Mouse (Mus musculus) MEL (cell line): Measurements from ENCODE around the gene Gsk3a. TPM values are rescaled to one million over a fixed set of nuclear protein-coding genes. Genes with fewer than 3 reads are reported as not detected.

Source experiments
- DNase-seq: peaks from one replicate; pipeline ENCODE4 v3.0.0; 2011; ENCODE audit warnings: low read depth, low spot score
- H3K27ac ChIP-seq: 2 replicates; pipeline ENCODE4 v1.5.1; 2012; ENCODE audit warnings: low read depth, mild to moderate bottlenecking, control low read depth, low read length, moderate library complexity; ENCODE audit not compliant: control insufficient read depth
- H3K27me3 ChIP-seq, 2 experiments: fragments of 150-350 bp in 1 of 2; sonication (generic) in 1 of 2; 2 replicates each; pipeline ENCODE4 v1.6.1; 2012; ENCODE audit warnings: low read length in 2 of 2, mild to moderate bottlenecking in 2 of 2, improper control_type of control experiment in 1 of 2, moderate library complexity in 1 of 2; ENCODE audit not compliant: insufficient read depth in 2 of 2, control insufficient read depth in 1 of 2
- H3K36me3 ChIP-seq, 2 experiments: 2 replicates each; pipeline ENCODE4 v1.6.1; 2012 to 2014; ENCODE audit warnings: low read length in 2 of 2, improper control_type of control experiment in 1 of 2, inconsistent platforms in 1 of 2, mild to moderate bottlenecking in 1 of 2; ENCODE audit not compliant: insufficient read depth in 2 of 2, control insufficient read depth in 1 of 2
- H3K4me1 ChIP-seq, 2 experiments: fragments of 150-350 bp in 1 of 2; sonication (generic) in 1 of 2; 2 replicates each; pipeline ENCODE4 v1.6.1; 2012; ENCODE audit warnings: low read length in 2 of 2, improper control_type of control experiment in 1 of 2, mild to moderate bottlenecking in 1 of 2; ENCODE audit not compliant: insufficient read depth in 2 of 2, control insufficient read depth in 1 of 2
- H3K4me3 ChIP-seq, 2 experiments: fragments of 150-350 bp in 1 of 2; sonication (generic) in 1 of 2; 2 replicates each; pipeline ENCODE4 v1.5.1; 2012; ENCODE audit warnings: low read depth in 2 of 2, low read length in 2 of 2, mild to moderate bottlenecking in 2 of 2, moderate library complexity in 2 of 2, control low read depth in 1 of 2, improper control_type of control experiment in 1 of 2; ENCODE audit not compliant: control insufficient read depth in 1 of 2, insufficient read depth in 1 of 2
- H3K79me2 ChIP-seq: 2 replicates; pipeline ENCODE4 v1.6.1; 2012; ENCODE audit warnings: mild to moderate bottlenecking, low read length, moderate library complexity; ENCODE audit not compliant: control insufficient read depth, poor library complexity, insufficient read depth
- H3K9ac ChIP-seq: 2 replicates; pipeline ENCODE4 v1.6.1; 2012; ENCODE audit warnings: low read depth, mild to moderate bottlenecking, control low read depth, low read length, moderate library complexity; ENCODE audit not compliant: control insufficient read depth, poor library complexity, severe bottlenecking
- H3K9me3 ChIP-seq: fragments of 150-350 bp; sonication (generic); replicated peaks from 2 replicates; pipeline ENCODE4 v1.6.1; 2012; ENCODE audit warnings: mild to moderate bottlenecking, low read length, improper control_type of control experiment, moderate library complexity; ENCODE audit not compliant: insufficient read depth
- BHLHE40 ChIP-seq: IDR thresholded peaks from 2 replicates; pipeline ENCODE4 v1.6.1; 2012; ENCODE audit warnings: low read depth, mild to moderate bottlenecking, inconsistent platforms, low read length, improper control_type of control experiment, borderline replicate concordance
- CHD1 ChIP-seq: IDR thresholded peaks from 2 replicates; pipeline ENCODE4 v1.6.1; 2012; ENCODE audit warnings: low read depth, mild to moderate bottlenecking, inconsistent platforms, low read length, improper control_type of control experiment
- CHD2 ChIP-seq: IDR thresholded peaks from 2 replicates; pipeline ENCODE4 v1.6.1; 2011; ENCODE audit warnings: low read length, improper control_type of control experiment
- CTCF ChIP-seq, 3 experiments: IDR thresholded peaks in 2 of 3; conservative IDR thresholded peaks in 1 of 3; 2 replicates each; pipeline ENCODE4 v1.5.1; 2011 to 2012; ENCODE audit warnings: low read length in 3 of 3, low read depth in 2 of 3, mild to moderate bottlenecking in 2 of 3, improper control_type of control experiment in 1 of 3, inconsistent platforms in 1 of 3, mixed read lengths in 1 of 3, moderate library complexity in 1 of 3; ENCODE audit not compliant: control insufficient read depth in 1 of 3, insufficient read depth in 1 of 3, poor library complexity in 1 of 3, severe bottlenecking in 1 of 3
- E2F4 ChIP-seq: IDR thresholded peaks from 2 replicates; pipeline ENCODE4 v1.6.1; 2011; ENCODE audit warnings: low read depth, low read length, improper control_type of control experiment, borderline replicate concordance
- ELF1 ChIP-seq: IDR thresholded peaks from 2 replicates; pipeline ENCODE4 v1.6.1; 2014; ENCODE audit warnings: low read depth, mild to moderate bottlenecking, inconsistent platforms, low read length, improper control_type of control experiment, moderate library complexity
- EP300 ChIP-seq, 2 experiments: IDR thresholded peaks; 2 replicates each; pipeline ENCODE4 v1.6.1; 2011; ENCODE audit warnings: improper control_type of control experiment in 2 of 2, low read length in 2 of 2, low read depth in 1 of 2, mild to moderate bottlenecking in 1 of 2
- ETS1 ChIP-seq: IDR thresholded peaks from 2 replicates; pipeline ENCODE4 v1.6.1; 2012; ENCODE audit warnings: low read depth, mild to moderate bottlenecking, inconsistent platforms, low read length, improper control_type of control experiment, moderate library complexity
- GABPA ChIP-seq: IDR thresholded peaks from 2 replicates; pipeline ENCODE4 v1.6.1; 2012; ENCODE audit warnings: low read depth, mild to moderate bottlenecking, inconsistent platforms, low read length, improper control_type of control experiment, moderate library complexity
- GATA1 ChIP-seq: IDR thresholded peaks from 2 replicates; pipeline ENCODE4 v1.6.1; 2011; ENCODE audit warnings: low read depth, low read length, improper control_type of control experiment
- HCFC1 ChIP-seq: IDR thresholded peaks from 2 replicates; pipeline ENCODE4 v1.6.1; 2012; ENCODE audit warnings: low read depth, mild to moderate bottlenecking, inconsistent platforms, low read length, improper control_type of control experiment, moderate library complexity
- JUND ChIP-seq: IDR thresholded peaks from 2 replicates; pipeline ENCODE4 v1.6.1; 2011; ENCODE audit warnings: low read depth, mild to moderate bottlenecking, improper control_type of control experiment, low read length
- KAT2A ChIP-seq: conservative IDR thresholded peaks from 2 replicates; pipeline ENCODE4 v1.6.1; 2012; ENCODE audit warnings: low read depth, low read length, improper control_type of control experiment, inconsistent platforms
- MAFK ChIP-seq: IDR thresholded peaks from 2 replicates; pipeline ENCODE4 v1.6.1; 2011; ENCODE audit warnings: low read depth, mild to moderate bottlenecking, low read length, improper control_type of control experiment, borderline replicate concordance
- MAX ChIP-seq: IDR thresholded peaks from 2 replicates; pipeline ENCODE4 v1.6.1; 2011; ENCODE audit warnings: low read length, improper control_type of control experiment
- MAZ ChIP-seq: IDR thresholded peaks from 2 replicates; pipeline ENCODE4 v1.6.1; 2012; ENCODE audit warnings: low read depth, mild to moderate bottlenecking, inconsistent platforms, low read length, improper control_type of control experiment
- MXI1 ChIP-seq: IDR thresholded peaks from 2 replicates; pipeline ENCODE4 v1.6.1; 2011; ENCODE audit warnings: mild to moderate bottlenecking, low read depth, low read length, improper control_type of control experiment
- MYB ChIP-seq: IDR thresholded peaks from 2 replicates; pipeline ENCODE4 v1.6.1; 2011; ENCODE audit warnings: mild to moderate bottlenecking, low read depth, low read length, improper control_type of control experiment
- MYC ChIP-seq: IDR thresholded peaks from 2 replicates; pipeline ENCODE4 v1.6.1; 2011; ENCODE audit warnings: low read depth, mild to moderate bottlenecking, low read length, improper control_type of control experiment, moderate library complexity
- NELFE ChIP-seq: IDR thresholded peaks from 2 replicates; pipeline ENCODE4 v1.6.1; 2011; ENCODE audit warnings: low read depth, low read length, improper control_type of control experiment
- NRF1 ChIP-seq: IDR thresholded peaks from 2 replicates; pipeline ENCODE4 v1.6.1; 2014; ENCODE audit warnings: low read depth, mild to moderate bottlenecking, inconsistent platforms, low read length, improper control_type of control experiment, moderate library complexity; ENCODE audit not compliant: poor library complexity, insufficient read depth, severe bottlenecking
- RAD21 ChIP-seq: IDR thresholded peaks from 2 replicates; pipeline ENCODE4 v1.6.1; 2011; ENCODE audit warnings: mild to moderate bottlenecking, low read depth, low read length, improper control_type of control experiment
- RCOR1 ChIP-seq: IDR thresholded peaks from 2 replicates; pipeline ENCODE4 v1.6.1; 2012; ENCODE audit warnings: low read depth, mild to moderate bottlenecking, inconsistent platforms, low read length, improper control_type of control experiment
- SIN3A ChIP-seq: IDR thresholded peaks from 2 replicates; pipeline ENCODE4 v1.6.1; 2012; ENCODE audit warnings: low read length, improper control_type of control experiment, inconsistent platforms
- SMC3 ChIP-seq: IDR thresholded peaks from 2 replicates; pipeline ENCODE4 v1.6.1; 2011; ENCODE audit warnings: low read depth, low read length, improper control_type of control experiment
- TAL1 ChIP-seq: IDR thresholded peaks from 2 replicates; pipeline ENCODE4 v1.6.1; 2012; ENCODE audit warnings: mild to moderate bottlenecking, inconsistent platforms, low read length, moderate library complexity, mixed read lengths
- TBP ChIP-seq: IDR thresholded peaks from 2 replicates; pipeline ENCODE4 v1.8.0; 2011; ENCODE audit warnings: low read depth, low read length, improper control_type of control experiment
- TCF12 ChIP-seq: IDR thresholded peaks from 2 replicates; pipeline ENCODE4 v1.6.1; 2014; ENCODE audit warnings: low read depth, mild to moderate bottlenecking, inconsistent platforms, low read length, improper control_type of control experiment, moderate library complexity
- UBTF ChIP-seq: IDR thresholded peaks from 2 replicates; pipeline ENCODE4 v1.6.1; 2012; ENCODE audit warnings: low read depth, mild to moderate bottlenecking, inconsistent platforms, low read length, improper control_type of control experiment, moderate library complexity, borderline replicate concordance; ENCODE audit not compliant: insufficient read depth
- USF1 ChIP-seq: IDR thresholded peaks from 2 replicates; pipeline ENCODE4 v1.6.1; 2014; ENCODE audit warnings: low read depth, mild to moderate bottlenecking, inconsistent platforms, low read length, improper control_type of control experiment, moderate library complexity
- USF2 ChIP-seq, 2 experiments: IDR thresholded peaks; 2 replicates each; pipeline ENCODE4 v1.6.1; 2011 to 2012; ENCODE audit warnings: improper control_type of control experiment in 2 of 2, low read length in 2 of 2, borderline replicate concordance in 1 of 2, inconsistent platforms in 1 of 2, low read depth in 1 of 2, mild to moderate bottlenecking in 1 of 2; ENCODE audit not compliant: insufficient read depth in 1 of 2
- ZC3H11A ChIP-seq: IDR thresholded peaks from 2 replicates; pipeline ENCODE4 v1.6.1; 2012; ENCODE audit warnings: low read depth, mild to moderate bottlenecking, inconsistent platforms, low read length, improper control_type of control experiment
- ZKSCAN1 ChIP-seq: IDR thresholded peaks from 2 replicates; pipeline ENCODE4 v1.6.1; 2012; ENCODE audit warnings: low read depth, mild to moderate bottlenecking, inconsistent platforms, low read length, improper control_type of control experiment, moderate library complexity
- ZMIZ1 ChIP-seq: IDR thresholded peaks from 2 replicates; pipeline ENCODE4 v1.6.1; 2012; ENCODE audit warnings: low read depth, mild to moderate bottlenecking, inconsistent platforms, low read length, improper control_type of control experiment, moderate library complexity
- ZNF384 ChIP-seq: IDR thresholded peaks from 2 replicates; pipeline ENCODE4 v1.6.1; 2012; ENCODE audit warnings: low read depth, mild to moderate bottlenecking, inconsistent platforms, low read length, improper control_type of control experiment
- polyA plus RNA-seq, 2 experiments: library from polyadenylated mRNA; stranded (reverse) in 1 of 2; unstranded in 1 of 2; fragments of >175 nt in 1 of 2; fragments of >200 nt in 1 of 2; gene quantifications; 2 replicates each; pipeline versions ENCODE4 v1.2.1 to v1.2.4; 2012; ENCODE audit warnings: low replicate concordance in 2 of 2, low read depth in 1 of 2; ENCODE audit not compliant: insufficient read length in 2 of 2, insufficient read depth in 1 of 2, missing spikeins in 1 of 2
- total RNA-seq: library from RNA; depleted of rRNA; stranded (reverse); fragments of 300-350 nt; gene quantifications from 2 replicates; pipeline ENCODE4 v1.2.3, GENCODE M21; 2012

Gsk3a gene
- total and polyA plus RNA-seq, 3 experiments: 59.8 to 149 (median 86.6) TPM

DNA sequence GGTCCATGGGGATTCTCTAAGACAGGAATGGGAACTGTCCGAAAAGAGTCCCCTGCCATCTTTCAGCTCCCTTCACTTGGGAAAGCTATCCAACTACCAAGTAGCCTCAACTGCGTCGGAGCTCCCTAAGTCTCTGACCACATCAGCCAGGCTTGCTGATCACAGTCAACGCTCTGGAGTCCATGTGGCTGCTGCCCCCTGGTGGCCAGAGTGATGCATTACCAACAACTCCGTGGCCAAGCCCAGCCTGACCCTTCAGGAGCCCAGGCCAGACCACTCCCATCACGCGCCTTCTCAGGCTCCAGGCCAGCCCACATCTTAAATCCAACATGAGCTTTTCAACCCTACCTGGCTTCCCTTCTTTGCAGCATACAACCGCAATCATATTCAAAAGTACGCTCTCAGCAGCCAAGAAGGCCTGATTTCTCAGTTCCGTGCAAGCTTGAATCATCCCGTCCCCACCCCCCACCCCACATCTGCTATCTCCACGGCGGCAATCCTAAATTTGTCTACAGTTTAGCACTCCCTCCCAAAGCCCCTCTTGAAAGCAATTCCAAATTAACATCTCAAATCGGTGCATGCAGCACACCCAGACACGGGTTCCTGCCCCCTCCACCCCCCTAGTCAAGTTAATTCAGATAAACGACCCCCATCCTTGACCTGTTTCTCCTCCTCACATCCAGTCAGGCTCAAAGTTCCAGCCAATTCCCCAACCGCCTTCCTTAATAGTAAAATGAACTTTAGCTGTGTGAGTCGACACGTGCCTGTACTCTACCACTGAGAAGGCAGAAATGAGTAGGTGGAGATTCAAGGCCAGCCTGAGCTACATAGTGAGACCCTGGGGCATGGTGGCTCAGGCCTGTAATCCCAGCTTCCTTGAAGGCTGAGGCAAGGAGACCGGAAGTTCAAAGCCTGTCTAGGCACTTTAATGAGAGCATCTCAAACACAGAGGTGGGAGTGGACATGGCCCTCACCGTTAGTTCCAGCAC lies 49.7 kb downstream of the Gsk3a start:
- no peaks in the 10 kb centered on the region for H3K9me3 ChIP-seq
- H3K4me1 ChIP-seq: peaks cover 0 to 12% of the 10 kb centered on the region in 2 experiments; a peak in 2 of 4 replicates
- no peaks in the 10 kb centered on the region; a peak in 1 of 4 replicates for H3K36me3 ChIP-seq
- TF ChIP-seq GABPA (no peak), CTCF (IDR thresholded peaks at IDR 0.05 in 2 of 3, conservative IDR thresholded peaks at IDR 0.05 in 1 of 3; ENCODE audit: control insufficient read depth in 1 of 3, insufficient read depth in 1 of 3, low read depth in 2 of 3, low read length in 3 of 3, poor library complexity in 1 of 3, severe bottlenecking in 1 of 3) (peak in 2 of 3 experiments; percentile 87 to 99), BHLHE40 (no peak), JUND (no peak), ETS1 (no peak), ZNF384 (peak; percentile 20; the same call in 1 of the 2 replicates), ZC3H11A (peak; percentile 99), EP300 (IDR thresholded peaks at IDR 0.05; ENCODE audit: low read depth in 1 of 2, low read length in 2 of 2) (no peak), MYC (0 out of 2 replicates have a peak, but pooled peaks have one; percentile 15), UBTF (no peak), USF1 (no peak), TAL1 (no peak), GATA1 (no peak), TBP (no peak), USF2 (IDR thresholded peaks at IDR 0.05; ENCODE audit: borderline replicate concordance in 1 of 2, insufficient read depth in 1 of 2, low read depth in 1 of 2, low read length in 2 of 2) (no peak), RAD21 (peak; percentile 96), SIN3A (peak; percentile 70), MXI1 (no peak), ZKSCAN1 (no peak), CHD1 (no peak), ELF1 (no peak), NRF1 (no peak), E2F4 (no peak), MAX (no peak), NELFE (peak; percentile 17; the same call in 1 of the 2 replicates), KAT2A (no peak), TCF12 (0 out of 2 replicates have a peak, but pooled peaks have one; percentile 25), ZMIZ1 (no peak), CHD2 (no peak), RCOR1 (no peak), HCFC1 (0 out of 2 replicates have a peak, but pooled peaks have one; percentile 17), MAZ (peak; percentile 50; the same call in 1 of the 2 replicates), MYB (no peak), MAFK (no peak), SMC3 (peak; percentile 99)
- no peak overlapping the region for H3K27ac ChIP-seq
- H3K27me3 ChIP-seq: no peaks in the 10 kb centered on the region
- H3K4me3 ChIP-seq: no peak overlapping the region
- DNase-seq: peak; percentile 84
- no peaks in the 10 kb centered on the region for H3K79me2 ChIP-seq
- no peak overlapping the region for H3K9ac ChIP-seq
